ENCODE assay signal across 19 mouse cellular contexts in genomic region chr12:87424516-87424915, GRCm38 (mm10). TPM values are rescaled to one million over a fixed set of nuclear protein-coding genes. Genes with fewer than 3 reads are reported as not detected.
DNase-seq lines count a peak whose midpoint lies in the region; ATAC-seq and TF ChIP-seq lines count a peak whose summit lies in the region.
"Had no signal": no experiment of that assay in that cellular context is flagged by ENCODE, and none has a peak within 500 bp of the region (broad histone marks: within the 10 kb centered on the region; RNA-seq: fewer than 3 reads in every experiment).

No protein-coding gene starts in this region.

- TF ChIP-seq RAD21 in MEL (IDR thresholded peaks at IDR 0.05; ENCODE audit: low read depth, low read length): no peak

- TF ChIP-seq POLR2A in MEL (IDR thresholded peaks at IDR 0.05; ENCODE audit: control insufficient read depth in 1 of 2, insufficient read depth in 1 of 2, low read depth in 1 of 2, low read length in 2 of 2, poor library complexity in 1 of 2): no peak

- H3K36me3 ChIP-seq in hindbrain, embryonic 11.5 days (ENCODE audit: control insufficient read depth, insufficient read depth, low read length): peaks cover 9% of the 10 kb centered on the region; the same call in 1 of the 2 replicates
- H3K36me3 ChIP-seq in hindbrain, embryonic 10.5 days: peaks cover 78% of the 10 kb centered on the region
- H3K36me3 ChIP-seq in midbrain, embryonic 12.5 days: peaks cover 46% of the 10 kb centered on the region
- H3K36me3 ChIP-seq in midbrain, embryonic 15.5 days (replicated peaks): peaks cover 20% of the 10 kb centered on the region
- peaks cover 0 to 33% of the 10 kb centered on the region in 2 experiments for H3K36me3 ChIP-seq in MEL (ENCODE audit: control insufficient read depth in 1 of 2, insufficient read depth in 2 of 2, low read length in 2 of 2)
- peaks cover 17% of the 10 kb centered on the region for H3K36me3 ChIP-seq in midbrain, embryonic 16.5 days (ENCODE audit: control insufficient read depth, insufficient read depth, low read length)
- H3K36me3 ChIP-seq in forebrain, postnatal 0 days (ENCODE audit: insufficient read depth): peaks cover 31% of the 10 kb centered on the region

- H3K9ac ChIP-seq in hindbrain, embryonic 11.5 days (ENCODE audit: low read depth, low read length): no peak overlapping the region
- no peak overlapping the region for H3K9ac ChIP-seq in midbrain, embryonic 12.5 days (replicated peaks)
- H3K9ac ChIP-seq in midbrain, embryonic 15.5 days: no peak overlapping the region
- no peak overlapping the region for H3K9ac ChIP-seq in MEL (ENCODE audit: control insufficient read depth, low read depth, low read length, poor library complexity, severe bottlenecking)
- H3K9ac ChIP-seq in midbrain, embryonic 16.5 days (ENCODE audit: low read depth, low read length): no peak overlapping the region
- H3K9ac ChIP-seq in forebrain, postnatal 0 days: no peak overlapping the region
- H3K9ac ChIP-seq: heart, embryonic 13.5 days had no signal

- no peak overlapping the region for H3K4me3 ChIP-seq in hindbrain, embryonic 11.5 days (ENCODE audit: low read depth, low read length)
- H3K4me3 ChIP-seq in hindbrain, embryonic 10.5 days: no peak overlapping the region
- H3K4me3 ChIP-seq in midbrain, embryonic 12.5 days: no peak overlapping the region
- H3K4me3 ChIP-seq in midbrain, embryonic 15.5 days: no peak overlapping the region
- H3K4me3 ChIP-seq in MEL (ENCODE audit: control insufficient read depth in 1 of 2, insufficient read depth in 1 of 2, low read depth in 2 of 2, low read length in 2 of 2): no peak overlapping the region
- H3K4me3 ChIP-seq in midbrain, embryonic 16.5 days (ENCODE audit: low read depth, low read length): no peak overlapping the region
- no peak overlapping the region for H3K4me3 ChIP-seq in forebrain, postnatal 0 days (ENCODE audit: low read depth, low read length)
- H3K4me3 ChIP-seq: embryonic facial prominence, embryonic 10.5 days; heart, embryonic 13.5 days had no signal

- H3K4me1 ChIP-seq in hindbrain, embryonic 11.5 days (replicated peaks; ENCODE audit: control insufficient read depth, insufficient read depth, low read length): no peaks in the 10 kb centered on the region
- H3K4me1 ChIP-seq in hindbrain, embryonic 10.5 days (replicated peaks): peaks cover 11% of the 10 kb centered on the region
- H3K4me1 ChIP-seq in midbrain, embryonic 12.5 days: peaks cover 11% of the 10 kb centered on the region
- H3K4me1 ChIP-seq in midbrain, embryonic 15.5 days: peaks cover 7% of the 10 kb centered on the region
- peaks cover 0 to 9% of the 10 kb centered on the region in 2 experiments; a peak in 2 of 4 replicates for H3K4me1 ChIP-seq in MEL (ENCODE audit: control insufficient read depth in 1 of 2, insufficient read depth in 2 of 2, low read length in 2 of 2)
- H3K4me1 ChIP-seq in midbrain, embryonic 16.5 days (ENCODE audit: control insufficient read depth, insufficient read depth, low read length): peaks cover 3% of the 10 kb centered on the region; the same call in 1 of the 2 replicates
- no peaks in the 10 kb centered on the region for H3K4me1 ChIP-seq in forebrain, postnatal 0 days (ENCODE audit: insufficient read depth)

- DNase-seq in hindbrain, embryonic 11.5 days (ENCODE audit: low spot score): no peak
- DNase-seq in hindbrain, embryonic 10.5 days (ENCODE audit: low spot score): no peak
- no peak for DNase-seq in MEL (ENCODE audit: low read depth, low spot score)
- no peak for DNase-seq in forebrain, postnatal 0 days
- DNase-seq: adrenal gland, adult 2 months; adrenal gland, postnatal 25 days; B cell, adult 2 months; cerebellum, adult 2 months; cerebellum, postnatal 10 days; gastrocnemius, postnatal 36 days; heart, adult 11 months; heart, postnatal 36 days had no signal

- no peak overlapping the region for H3K27ac ChIP-seq in hindbrain, embryonic 11.5 days (ENCODE audit: low read depth, low read length)
- no peak overlapping the region for H3K27ac ChIP-seq in hindbrain, embryonic 10.5 days
- H3K27ac ChIP-seq in midbrain, embryonic 12.5 days (replicated peaks): peak overlapping the region; percentile 52
- no peak overlapping the region for H3K27ac ChIP-seq in midbrain, embryonic 15.5 days
- H3K27ac ChIP-seq in MEL (ENCODE audit: control insufficient read depth, low read depth, low read length): no peak overlapping the region
- 0 out of 2 replicates have a peak overlapping the region, but pooled peaks have one; percentile 38 for H3K27ac ChIP-seq in midbrain, embryonic 16.5 days (ENCODE audit: low read length)
- H3K27ac ChIP-seq in forebrain, postnatal 0 days (ENCODE audit: low read depth, low read length): no peak overlapping the region
- H3K27ac ChIP-seq: embryonic facial prominence, embryonic 10.5 days; heart, embryonic 13.5 days had no signal

- no peak for TF ChIP-seq CTCF in MEL (IDR thresholded peaks at IDR 0.05 in 2 of 3, conservative IDR thresholded peaks at IDR 0.05 in 1 of 3; ENCODE audit: control insufficient read depth in 1 of 3, insufficient read depth in 1 of 3, low read depth in 2 of 3, low read length in 3 of 3, poor library complexity in 1 of 3, severe bottlenecking in 1 of 3)
- no peak for TF ChIP-seq CTCF in forebrain, postnatal 0 days (IDR thresholded peaks at IDR 0.05; ENCODE audit: low read depth)

- no peak overlapping the region for H3K4me2 ChIP-seq in hindbrain, embryonic 11.5 days (replicated peaks; ENCODE audit: low read depth, low read length)
- H3K4me2 ChIP-seq in midbrain, embryonic 12.5 days (replicated peaks): no peak overlapping the region
- no peak overlapping the region for H3K4me2 ChIP-seq in midbrain, embryonic 15.5 days
- H3K4me2 ChIP-seq in midbrain, embryonic 16.5 days (ENCODE audit: low read length): no peak overlapping the region
- H3K4me2 ChIP-seq in forebrain, postnatal 0 days (ENCODE audit: low read depth): no peak overlapping the region
- H3K4me2 ChIP-seq: heart, embryonic 13.5 days had no signal

- 34% methylated on average over 3 of the region's 3 CpGs for WGBS in hindbrain, embryonic 11.5 days
- 32% methylated on average over 3 of the region's 3 CpGs for WGBS in hindbrain, embryonic 10.5 days
- 22% methylated on average over 3 of the region's 3 CpGs for WGBS in midbrain, embryonic 12.5 days
- 27% methylated on average over 3 of the region's 3 CpGs for WGBS in midbrain, embryonic 15.5 days
- 21% methylated on average over 3 of the region's 3 CpGs for WGBS in midbrain, embryonic 16.5 days
- WGBS in forebrain, postnatal 0 days: 31% methylated on average over 3 of the region's 3 CpGs

- ATAC-seq in hindbrain, embryonic 11.5 days (ENCODE audit: low FRiP score): peak; percentile 51; the same call in 1 of the 2 replicates
- peak; percentile 57; the same call in 1 of the 2 replicates for ATAC-seq in midbrain, embryonic 12.5 days (ENCODE audit: low FRiP score, low read depth)
- no peak for ATAC-seq in midbrain, embryonic 15.5 days (replicated peaks)
- no peak for ATAC-seq in midbrain, embryonic 16.5 days
- no peak for ATAC-seq in forebrain, postnatal 0 days
- ATAC-seq: CD4-positive, CD25-positive, alpha-beta regulatory T cell, adult 4 months; forebrain, embryonic 14.5 days had no signal

- H3K27me3 ChIP-seq in hindbrain, embryonic 11.5 days (ENCODE audit: control insufficient read depth, insufficient read depth, low read length): no peaks in the 10 kb centered on the region
- H3K27me3 ChIP-seq in hindbrain, embryonic 10.5 days (ENCODE audit: insufficient read depth, poor library complexity, severe bottlenecking): no peaks in the 10 kb centered on the region
- no peaks in the 10 kb centered on the region for H3K27me3 ChIP-seq in midbrain, embryonic 12.5 days
- H3K27me3 ChIP-seq in midbrain, embryonic 15.5 days (replicated peaks): no peaks in the 10 kb centered on the region
- H3K27me3 ChIP-seq in MEL (ENCODE audit: control insufficient read depth in 1 of 2, insufficient read depth in 2 of 2, low read length in 2 of 2): no peaks in the 10 kb centered on the region
- no peaks in the 10 kb centered on the region for H3K27me3 ChIP-seq in midbrain, embryonic 16.5 days (ENCODE audit: control insufficient read depth, insufficient read depth, low read depth, low read length)
- no peaks in the 10 kb centered on the region for H3K27me3 ChIP-seq in forebrain, postnatal 0 days (ENCODE audit: insufficient read depth, low read length)
- H3K27me3 ChIP-seq: heart, embryonic 13.5 days had no signal

- H3K9me3 ChIP-seq in hindbrain, embryonic 11.5 days (ENCODE audit: control insufficient read depth, low read length): no peaks in the 10 kb centered on the region
- H3K9me3 ChIP-seq in hindbrain, embryonic 10.5 days: no peaks in the 10 kb centered on the region
- H3K9me3 ChIP-seq in midbrain, embryonic 12.5 days: no peaks in the 10 kb centered on the region
- no peaks in the 10 kb centered on the region for H3K9me3 ChIP-seq in midbrain, embryonic 15.5 days
- H3K9me3 ChIP-seq in MEL (replicated peaks; ENCODE audit: insufficient read depth, low read length): no peaks in the 10 kb centered on the region
- no peaks in the 10 kb centered on the region for H3K9me3 ChIP-seq in midbrain, embryonic 16.5 days (replicated peaks; ENCODE audit: control insufficient read depth, low read length, poor library complexity, severe bottlenecking)
- H3K9me3 ChIP-seq in forebrain, postnatal 0 days (ENCODE audit: low read length): no peaks in the 10 kb centered on the region
- H3K9me3 ChIP-seq: embryonic facial prominence, embryonic 10.5 days; heart, embryonic 13.5 days had no signal

- no peak for TF ChIP-seq EP300 in MEL (IDR thresholded peaks at IDR 0.05; ENCODE audit: low read depth in 1 of 2, low read length in 2 of 2)

- H3K79me2 ChIP-seq in MEL (ENCODE audit: control insufficient read depth, insufficient read depth, low read length, poor library complexity): no peaks in the 10 kb centered on the region

RNA-seq across cellular contexts. Expression of gene Slirp, which starts 19.2 kb away (rescaled TPM):
- 277 and 302 TPM in 2 replicates for polyA plus RNA-seq in hindbrain, embryonic 11.5 days (2014; fragmentation: Nextera tagmentation; extraction: Ambion mirVana)
- polyA plus RNA-seq in hindbrain, embryonic 10.5 days (2016; fragmentation: Nextera tagmentation; extraction: Ambion mirVana): 295 and 311 TPM in 2 replicates
- polyA plus RNA-seq in midbrain, embryonic 12.5 days (2016; fragmentation: Nextera tagmentation; extraction: Ambion mirVana): 281 and 287 TPM in 2 replicates
- 222 and 229 TPM in 2 replicates for polyA plus RNA-seq in midbrain, embryonic 15.5 days (2015; fragmentation: Nextera tagmentation; extraction: Ambion mirVana)
- total RNA-seq in MEL (2012; rRNA removed): 166 and 174 TPM in 2 replicates
- polyA plus RNA-seq in MEL (2012; ENCODE audit: insufficient read depth in 1 of 2, insufficient read length in 2 of 2, low read depth in 1 of 2, low replicate concordance in 2 of 2, missing spikeins in 1 of 2): 100 to 1,000 TPM in 1 of 2 experiments, not detected in 1; 182 TPM
- polyA plus RNA-seq in midbrain, embryonic 16.5 days (2015; fragmentation: Nextera tagmentation; extraction: Ambion mirVana): 195 and 209 TPM in 2 replicates
- total RNA-seq in forebrain, postnatal 0 days (2014; rRNA removed): 63.9 and 86.4 TPM in 2 replicates
- polyA plus RNA-seq in forebrain, postnatal 0 days (2015; fragmentation: Nextera tagmentation; extraction: Ambion mirVana): 208 and 262 TPM in 2 replicates

RNA-seq across cellular contexts. Expression of gene Alkbh1, which starts 19.3 kb away (rescaled TPM):
- polyA plus RNA-seq in hindbrain, embryonic 11.5 days (2014; fragmentation: Nextera tagmentation; extraction: Ambion mirVana): 43.5 and 56.0 TPM in 2 replicates
- 47.6 and 61.6 TPM in 2 replicates for polyA plus RNA-seq in hindbrain, embryonic 10.5 days (2016; fragmentation: Nextera tagmentation; extraction: Ambion mirVana)
- 51.2 and 55.2 TPM in 2 replicates for polyA plus RNA-seq in midbrain, embryonic 12.5 days (2016; fragmentation: Nextera tagmentation; extraction: Ambion mirVana)
- 39.0 and 47.3 TPM in 2 replicates for polyA plus RNA-seq in midbrain, embryonic 15.5 days (2015; fragmentation: Nextera tagmentation; extraction: Ambion mirVana)
- 31.4 and 41.4 TPM in 2 replicates for total RNA-seq in MEL (2012; rRNA removed)
- polyA plus RNA-seq in MEL (2012; ENCODE audit: insufficient read depth in 1 of 2, insufficient read length in 2 of 2, low read depth in 1 of 2, low replicate concordance in 2 of 2, missing spikeins in 1 of 2): 10 to 100 TPM in 1 of 2 experiments, not detected in 1; 48.9 TPM
- polyA plus RNA-seq in midbrain, embryonic 16.5 days (2015; fragmentation: Nextera tagmentation; extraction: Ambion mirVana): 40.7 and 41.8 TPM in 2 replicates
- total RNA-seq in forebrain, postnatal 0 days (2014; rRNA removed): 40.1 and 40.4 TPM in 2 replicates
- 18.0 and 28.6 TPM in 2 replicates for polyA plus RNA-seq in forebrain, postnatal 0 days (2015; fragmentation: Nextera tagmentation; extraction: Ambion mirVana)

RNA-seq across cellular contexts. Expression of gene Sptlc2, which starts 36.4 kb away (rescaled TPM):
- polyA plus RNA-seq in hindbrain, embryonic 11.5 days (2014; fragmentation: Nextera tagmentation; extraction: Ambion mirVana): 62.4 and 63.7 TPM in 2 replicates
- 55.8 and 59.0 TPM in 2 replicates for polyA plus RNA-seq in hindbrain, embryonic 10.5 days (2016; fragmentation: Nextera tagmentation; extraction: Ambion mirVana)
- polyA plus RNA-seq in midbrain, embryonic 12.5 days (2016; fragmentation: Nextera tagmentation; extraction: Ambion mirVana): 54.8 and 65.2 TPM in 2 replicates
- 59.4 and 68.5 TPM in 2 replicates for polyA plus RNA-seq in midbrain, embryonic 15.5 days (2015; fragmentation: Nextera tagmentation; extraction: Ambion mirVana)
- 61.6 and 64.6 TPM in 2 replicates for total RNA-seq in MEL (2012; rRNA removed)
- 10 to 100 TPM in 1 of 2 experiments, not detected in 1; 75.9 TPM for polyA plus RNA-seq in MEL (2012; ENCODE audit: insufficient read depth in 1 of 2, insufficient read length in 2 of 2, low read depth in 1 of 2, low replicate concordance in 2 of 2, missing spikeins in 1 of 2)
- 72.8 and 75.0 TPM in 2 replicates for polyA plus RNA-seq in midbrain, embryonic 16.5 days (2015; fragmentation: Nextera tagmentation; extraction: Ambion mirVana)
- total RNA-seq in forebrain, postnatal 0 days (2014; rRNA removed): 53.5 and 69.2 TPM in 2 replicates
- polyA plus RNA-seq in forebrain, postnatal 0 days (2015; fragmentation: Nextera tagmentation; extraction: Ambion mirVana): 73.1 and 84.9 TPM in 2 replicates

RNA-seq across cellular contexts. Expression of gene Snw1, which starts 47.6 kb away (rescaled TPM):
- 156 and 160 TPM in 2 replicates for polyA plus RNA-seq in hindbrain, embryonic 11.5 days (2014; fragmentation: Nextera tagmentation; extraction: Ambion mirVana)
- polyA plus RNA-seq in hindbrain, embryonic 10.5 days (2016; fragmentation: Nextera tagmentation; extraction: Ambion mirVana): 127 and 154 TPM in 2 replicates
- polyA plus RNA-seq in midbrain, embryonic 12.5 days (2016; fragmentation: Nextera tagmentation; extraction: Ambion mirVana): 152 and 155 TPM in 2 replicates
- 103 and 106 TPM in 2 replicates for polyA plus RNA-seq in midbrain, embryonic 15.5 days (2015; fragmentation: Nextera tagmentation; extraction: Ambion mirVana)
- total RNA-seq in MEL (2012; rRNA removed): 88.1 and 108 TPM in 2 replicates
- 10 to 100 TPM; 40.8 to 92.1 TPM for polyA plus RNA-seq in MEL (2012; ENCODE audit: insufficient read depth in 1 of 2, insufficient read length in 2 of 2, low read depth in 1 of 2, low replicate concordance in 2 of 2, missing spikeins in 1 of 2)
- polyA plus RNA-seq in midbrain, embryonic 16.5 days (2015; fragmentation: Nextera tagmentation; extraction: Ambion mirVana): 93.1 and 103 TPM in 2 replicates
- total RNA-seq in forebrain, postnatal 0 days (2014; rRNA removed): 72.2 and 79.6 TPM in 2 replicates
- 95.6 and 109 TPM in 2 replicates for polyA plus RNA-seq in forebrain, postnatal 0 days (2015; fragmentation: Nextera tagmentation; extraction: Ambion mirVana)

Comparison
In these comparisons a context has a peak if more than half of its experiments do, and no peak if none do; other contexts are left out.
1. ATAC-seq: peak in hindbrain, embryonic 11.5 days (single experiment) and midbrain, embryonic 12.5 days (single experiment); none in midbrain, embryonic 15.5 days (single experiment), midbrain, embryonic 16.5 days (single experiment) and forebrain, postnatal 0 days (single experiment).
2. H3K27ac ChIP-seq: peak in midbrain, embryonic 12.5 days (single experiment) and midbrain, embryonic 16.5 days (single experiment); none in hindbrain, embryonic 11.5 days (single experiment), hindbrain, embryonic 10.5 days (single experiment), midbrain, embryonic 15.5 days (single experiment), MEL (single experiment) and forebrain, postnatal 0 days (single experiment).